Mouse (Mus musculus): Measurements from ENCODE around the gene Osbpl9. TPM values are rescaled to one million over a fixed set of nuclear protein-coding genes. Genes with fewer than 3 reads are reported as not detected.
A peak's percentile ranks its signal among the peaks of the same experiment; 100 is the strongest.

Gene Osbpl9
- polyA plus RNA-seq, 1 experiment = 63.0 TPM

DNA sequence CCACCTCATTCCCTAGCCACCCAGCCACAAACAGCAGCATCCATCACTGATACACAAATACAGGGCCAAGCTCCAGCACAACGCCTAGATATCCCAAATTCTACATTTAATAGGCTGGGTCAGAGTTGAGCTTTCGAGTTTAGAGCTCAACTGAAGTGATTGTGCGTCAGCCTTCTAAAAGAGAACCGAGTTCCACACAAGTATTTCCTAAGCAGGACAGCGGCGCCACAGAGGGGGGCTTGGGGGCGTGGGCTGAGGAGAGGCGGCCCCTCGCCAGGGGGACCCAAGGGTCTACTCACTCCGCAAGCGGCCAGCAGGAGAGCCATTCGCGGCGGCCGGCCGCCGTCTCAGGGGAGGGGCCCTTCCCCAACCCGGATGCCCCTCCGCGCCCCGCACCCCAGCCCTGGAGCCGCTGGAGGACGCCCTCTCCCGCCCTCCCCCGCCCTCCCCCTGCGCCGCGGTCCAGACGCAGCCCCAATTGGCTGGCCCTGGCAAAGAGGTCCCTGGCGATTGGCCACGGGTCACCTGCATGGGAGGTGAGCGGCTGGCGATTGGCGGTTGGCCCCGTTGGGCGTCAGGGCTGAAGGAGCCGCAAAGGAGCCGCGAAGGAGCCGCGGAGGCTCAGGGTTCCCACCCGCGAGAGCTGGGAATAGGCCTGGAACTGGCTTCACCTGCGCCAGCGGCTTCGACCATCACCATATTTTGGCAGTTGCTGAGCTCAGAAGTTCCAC is 84.3 kb downstream of the Osbpl9 start:
- Histone ChIP-seq H3K36me3 (ENCODE audit: control insufficient read depth, insufficient read depth) (no peaks in the 10 kb centered on the region), H3K27me3 (ENCODE audit: control insufficient read depth, insufficient read depth, insufficient read length) (no peaks in the 10 kb centered on the region), H3K79me2 (ENCODE audit: control insufficient read depth, insufficient read depth) (peaks cover 51% of the 10 kb centered on the region), H3K4me3 (peak overlapping the region; percentile 55), H3K4me2 (ENCODE audit: low read depth) (peak overlapping the region; percentile 97), H3ac (ENCODE audit: control insufficient read depth, insufficient read length) (peak overlapping the region; percentile 48)
- TF ChIP-seq TCF12 (IDR thresholded peaks at IDR 0.05; ENCODE audit: insufficient read depth, poor library complexity, severe bottlenecking) (no peak), MYOD1 (IDR thresholded peaks at IDR 0.05; ENCODE audit: control insufficient read depth in 1 of 3, insufficient read length in 2 of 3, low read depth in 2 of 3) (no peak), POLR2A (IDR thresholded peaks at IDR 0.05; ENCODE audit: insufficient read length, low read depth) (peak; percentile 48), TCF3 (IDR thresholded peaks at IDR 0.05; ENCODE audit: insufficient read length, low read depth) (no peak), CEBPB (IDR thresholded peaks at IDR 0.05; ENCODE audit: insufficient read depth, poor library complexity, severe bottlenecking) (no peak), REST (IDR thresholded peaks at IDR 0.05; ENCODE audit: insufficient read depth, insufficient read length) (no peak), POLR2AphosphoS2 (IDR thresholded peaks at IDR 0.05; ENCODE audit: insufficient read length, low read depth) (peak; percentile 59), USF1 (IDR thresholded peaks at IDR 0.05; ENCODE audit: low read depth) (no peak), E2F4 (IDR thresholded peaks at IDR 0.05; ENCODE audit: insufficient read depth) (no peak)

DNA sequence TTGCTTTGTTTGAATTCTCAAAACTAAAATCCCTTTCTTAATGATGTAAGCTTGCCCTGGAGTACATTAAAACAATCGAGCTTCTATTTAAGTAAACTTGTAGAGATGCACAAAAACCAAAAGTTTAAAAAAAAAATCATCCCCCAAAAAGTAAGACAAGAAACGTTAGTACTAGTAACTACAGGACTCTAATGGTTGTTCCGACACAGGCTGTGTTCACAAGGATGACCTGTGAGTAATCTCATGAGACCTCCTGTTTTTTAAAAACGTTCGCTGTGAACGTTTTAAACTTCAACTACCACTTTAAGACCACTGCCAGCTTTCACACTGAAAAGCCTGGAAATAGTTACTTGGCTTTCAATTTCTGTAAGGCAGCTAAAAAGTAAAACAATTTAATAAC is 85.1 kb downstream of the Osbpl9 start:
- no peak for TF ChIP-seq SRF (IDR thresholded peaks at IDR 0.05; ENCODE audit: control insufficient read depth, insufficient read length, low read depth)
- TF ChIP-seq TCF12 (IDR thresholded peaks at IDR 0.05; ENCODE audit: insufficient read depth, poor library complexity, severe bottlenecking) = no peak
- TF ChIP-seq MAX (IDR thresholded peaks at IDR 0.05; ENCODE audit: low read depth) = no peak
- no peak for TF ChIP-seq MYOG (IDR thresholded peaks at IDR 0.05; ENCODE audit: control insufficient read depth in 1 of 3, insufficient read depth in 1 of 3, insufficient read length in 2 of 3, low read depth in 2 of 3)
- no peak for TF ChIP-seq REST (IDR thresholded peaks at IDR 0.05; ENCODE audit: insufficient read depth, insufficient read length)
- TF ChIP-seq POLR2AphosphoS2 (IDR thresholded peaks at IDR 0.05; ENCODE audit: insufficient read length, low read depth) = no peak
- Histone ChIP-seq H3K4me3 (peak overlapping the region; percentile 55), H3K27me3 (ENCODE audit: control insufficient read depth, insufficient read depth, insufficient read length) (no peaks in the 10 kb centered on the region), H3K79me2 (ENCODE audit: control insufficient read depth, insufficient read depth) (peaks cover 59% of the 10 kb centered on the region), H3ac (ENCODE audit: control insufficient read depth, insufficient read length) (peak overlapping the region; percentile 48), H3K36me3 (ENCODE audit: control insufficient read depth, insufficient read depth) (no peaks in the 10 kb centered on the region), H3K4me2 (ENCODE audit: low read depth) (peak overlapping the region; percentile 85)

DNA sequence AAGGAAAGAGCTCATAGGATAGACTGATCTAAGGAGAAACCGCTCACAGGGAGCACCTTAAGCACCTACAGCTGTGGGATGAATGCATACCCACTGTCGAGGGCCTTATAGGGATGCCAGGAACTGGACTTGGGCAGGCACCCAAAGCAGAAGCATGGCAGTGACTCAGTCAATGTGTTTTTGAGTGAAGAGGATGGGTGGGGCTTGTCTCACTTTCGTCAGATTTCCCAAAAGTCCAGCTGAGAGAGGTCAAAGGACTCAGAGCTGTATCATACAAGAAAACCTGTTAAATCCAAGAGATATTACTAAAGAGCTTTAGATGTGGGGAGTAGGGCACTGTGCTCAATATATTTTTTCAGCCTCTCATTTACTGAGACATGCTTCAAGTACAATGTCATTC is 85.6 kb downstream of the Osbpl9 start:
- Histone ChIP-seq H3K4me2 (ENCODE audit: low read depth) (peak overlapping the region; percentile 85), H3K4me3 (peak overlapping the region; percentile 55), H3K27me3 (ENCODE audit: control insufficient read depth, insufficient read depth, insufficient read length) (no peaks in the 10 kb centered on the region), H3K79me2 (ENCODE audit: control insufficient read depth, insufficient read depth) (peaks cover 64% of the 10 kb centered on the region), H3ac (ENCODE audit: control insufficient read depth, insufficient read length) (no peak overlapping the region), H3K36me3 (ENCODE audit: control insufficient read depth, insufficient read depth) (no peaks in the 10 kb centered on the region)
- TF ChIP-seq MAX (IDR thresholded peaks at IDR 0.05; ENCODE audit: low read depth) (peak; percentile 67), E2F4 (IDR thresholded peaks at IDR 0.05; ENCODE audit: insufficient read depth) (no peak)

DNA sequence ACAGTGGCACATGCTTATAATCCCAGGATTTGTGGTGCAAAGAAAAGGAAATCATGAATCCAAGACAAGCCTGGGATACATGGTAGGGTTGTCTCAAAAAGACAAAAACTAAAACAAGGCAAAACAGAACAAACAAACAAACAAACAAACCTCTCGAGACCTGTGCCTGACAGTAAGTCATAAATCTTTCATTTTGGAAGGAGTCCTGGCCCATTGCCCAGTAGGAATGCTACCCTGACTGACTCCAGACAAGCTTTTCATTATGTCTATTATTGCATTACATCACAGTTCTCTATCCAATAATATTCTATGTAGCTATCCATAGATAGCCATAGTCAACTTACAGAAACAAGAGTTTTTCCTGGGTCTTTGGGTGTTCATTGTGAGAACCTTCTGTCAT is 86.3 kb downstream of the Osbpl9 start:
- no peaks in the 10 kb centered on the region for H3K27me3 ChIP-seq (ENCODE audit: control insufficient read depth, insufficient read depth, insufficient read length)
- H3K4me3 ChIP-seq = peak overlapping the region; percentile 55
- H3K79me2 ChIP-seq (ENCODE audit: control insufficient read depth, insufficient read depth) = peaks cover 71% of the 10 kb centered on the region
- H3K4me2 ChIP-seq (ENCODE audit: low read depth) = peak overlapping the region; percentile 85
- TF ChIP-seq CEBPB (IDR thresholded peaks at IDR 0.05; ENCODE audit: insufficient read depth, poor library complexity, severe bottlenecking) = no peak
- TF ChIP-seq TCF3 (IDR thresholded peaks at IDR 0.05; ENCODE audit: insufficient read length, low read depth) = no peak
- TF ChIP-seq USF1 (IDR thresholded peaks at IDR 0.05; ENCODE audit: low read depth) = no peak
- TF ChIP-seq MYOG (IDR thresholded peaks at IDR 0.05; ENCODE audit: control insufficient read depth in 1 of 3, insufficient read depth in 1 of 3, insufficient read length in 2 of 3, low read depth in 2 of 3) = no peak
- no peak for TF ChIP-seq SRF (IDR thresholded peaks at IDR 0.05; ENCODE audit: control insufficient read depth, insufficient read length, low read depth)
- no peaks in the 10 kb centered on the region for H3K36me3 ChIP-seq (ENCODE audit: control insufficient read depth, insufficient read depth)
- H3ac ChIP-seq (ENCODE audit: control insufficient read depth, insufficient read length) = no peak overlapping the region

DNA sequence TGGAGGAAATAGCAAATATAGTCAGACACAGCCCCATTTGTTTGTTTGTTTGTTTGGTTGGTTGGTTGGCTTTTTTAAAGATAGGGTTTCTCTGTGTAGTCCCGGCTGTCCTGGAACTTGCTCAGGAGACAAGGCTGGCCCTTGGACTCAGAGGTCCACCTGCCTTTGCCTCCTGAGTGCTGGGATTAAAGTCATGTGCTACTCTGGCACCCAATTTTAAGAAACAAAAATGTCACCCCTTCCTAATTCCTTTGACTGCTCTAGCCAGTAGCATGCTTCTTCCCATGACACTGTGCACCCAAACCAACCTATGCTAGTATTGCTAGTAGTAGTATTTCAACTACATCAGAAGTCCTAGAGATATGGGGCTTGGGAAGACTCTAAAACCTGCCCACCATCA is 87.8 kb downstream of the Osbpl9 start:
- no peak for TF ChIP-seq MYOG (IDR thresholded peaks at IDR 0.05; ENCODE audit: control insufficient read depth in 1 of 3, insufficient read depth in 1 of 3, insufficient read length in 2 of 3, low read depth in 2 of 3)
- TF ChIP-seq TCF3 (IDR thresholded peaks at IDR 0.05; ENCODE audit: insufficient read length, low read depth) = no peak
- no peak for TF ChIP-seq SRF (IDR thresholded peaks at IDR 0.05; ENCODE audit: control insufficient read depth, insufficient read length, low read depth)
- no peak for TF ChIP-seq USF1 (IDR thresholded peaks at IDR 0.05; ENCODE audit: low read depth)
- no peak for TF ChIP-seq REST (IDR thresholded peaks at IDR 0.05; ENCODE audit: insufficient read depth, insufficient read length)
- TF ChIP-seq MAX (IDR thresholded peaks at IDR 0.05; ENCODE audit: low read depth) = no peak
- no peak for TF ChIP-seq CEBPB (IDR thresholded peaks at IDR 0.05; ENCODE audit: insufficient read depth, poor library complexity, severe bottlenecking)
- no peak for TF ChIP-seq MYOD1 (IDR thresholded peaks at IDR 0.05; ENCODE audit: control insufficient read depth in 1 of 3, insufficient read length in 2 of 3, low read depth in 2 of 3)
- TF ChIP-seq POLR2AphosphoS2 (IDR thresholded peaks at IDR 0.05; ENCODE audit: insufficient read length, low read depth) = no peak
- TF ChIP-seq E2F4 (IDR thresholded peaks at IDR 0.05; ENCODE audit: insufficient read depth) = no peak
- TF ChIP-seq TCF12 (IDR thresholded peaks at IDR 0.05; ENCODE audit: insufficient read depth, poor library complexity, severe bottlenecking) = no peak
- no peak for TF ChIP-seq POLR2A (IDR thresholded peaks at IDR 0.05; ENCODE audit: insufficient read length, low read depth)
- Histone ChIP-seq H3ac (ENCODE audit: control insufficient read depth, insufficient read length) (no peak overlapping the region), H3K27me3 (ENCODE audit: control insufficient read depth, insufficient read depth, insufficient read length) (no peaks in the 10 kb centered on the region), H3K4me3 (no peak overlapping the region), H3K79me2 (ENCODE audit: control insufficient read depth, insufficient read depth) (peaks cover 86% of the 10 kb centered on the region), H3K4me2 (ENCODE audit: low read depth) (no peak overlapping the region), H3K36me3 (ENCODE audit: control insufficient read depth, insufficient read depth) (no peaks in the 10 kb centered on the region)
